Mouse (Mus musculus) thymus, postnatal 14 days (tissue): ENCODE measurements around the gene Col15a1.

Source experiments
- DNase-seq: peaks from one replicate; pipeline ENCODE4 v3.0.0; 2021

Col15a1 gene

DNA sequence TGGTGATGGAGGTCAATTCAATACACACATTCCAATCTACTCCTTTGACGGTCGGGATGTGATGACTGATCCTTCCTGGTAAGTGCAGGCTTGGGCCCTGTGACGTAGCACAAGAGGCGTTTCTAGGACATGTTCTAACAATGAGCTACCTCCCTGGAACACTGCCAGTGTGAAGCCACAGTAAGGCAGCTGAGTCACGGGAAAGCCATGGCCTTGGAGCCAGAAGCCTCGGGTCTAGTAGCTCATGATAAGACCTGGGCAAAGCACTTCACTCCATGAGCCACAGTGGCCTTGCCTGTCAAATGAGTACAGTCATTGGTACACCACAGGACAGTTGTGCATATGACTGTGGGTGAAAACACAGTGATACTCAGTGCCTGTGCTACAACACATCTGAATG lies 102.9 kb downstream of the Col15a1 start:
- peak; percentile 65 for DNase-seq

DNA sequence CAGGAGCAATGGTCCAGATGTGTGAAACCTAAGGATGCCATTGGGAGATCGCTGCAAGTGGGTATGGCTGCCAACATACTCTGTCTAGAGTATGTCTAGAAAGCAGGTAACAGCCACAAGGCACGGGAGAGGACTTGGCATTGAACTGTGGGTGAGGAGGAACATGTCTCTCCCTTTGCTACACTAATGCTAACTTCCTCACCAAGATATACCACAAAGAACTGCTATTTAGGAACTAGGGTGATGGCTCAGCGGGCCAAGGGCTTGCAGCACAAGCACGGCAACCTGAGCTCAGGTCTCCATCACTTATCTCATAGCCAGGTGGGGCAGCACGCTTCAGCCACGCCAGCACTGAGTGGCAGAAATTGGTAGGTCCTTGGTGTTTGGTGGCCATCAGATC lies 103.5 kb downstream of the Col15a1 start:
- no peak for DNase-seq

DNA sequence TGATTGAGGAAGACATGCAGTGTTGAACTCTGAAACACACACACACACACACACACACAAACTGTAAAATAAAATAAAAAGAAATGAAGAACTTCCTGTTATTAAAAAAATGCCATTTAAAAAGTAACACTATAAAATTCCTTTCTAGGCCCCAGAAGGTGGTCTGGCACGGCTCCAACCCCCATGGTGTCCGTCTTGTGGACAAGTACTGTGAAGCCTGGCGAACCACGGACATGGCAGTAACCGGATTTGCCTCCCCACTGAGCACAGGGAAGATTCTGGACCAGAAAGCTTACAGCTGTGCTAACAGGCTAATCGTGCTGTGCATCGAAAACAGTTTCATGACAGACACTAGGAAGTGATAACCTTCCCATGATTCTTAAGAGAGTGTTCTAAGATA lies 104.0 kb downstream of the Col15a1 start:
- DNase-seq = no peak

DNA sequence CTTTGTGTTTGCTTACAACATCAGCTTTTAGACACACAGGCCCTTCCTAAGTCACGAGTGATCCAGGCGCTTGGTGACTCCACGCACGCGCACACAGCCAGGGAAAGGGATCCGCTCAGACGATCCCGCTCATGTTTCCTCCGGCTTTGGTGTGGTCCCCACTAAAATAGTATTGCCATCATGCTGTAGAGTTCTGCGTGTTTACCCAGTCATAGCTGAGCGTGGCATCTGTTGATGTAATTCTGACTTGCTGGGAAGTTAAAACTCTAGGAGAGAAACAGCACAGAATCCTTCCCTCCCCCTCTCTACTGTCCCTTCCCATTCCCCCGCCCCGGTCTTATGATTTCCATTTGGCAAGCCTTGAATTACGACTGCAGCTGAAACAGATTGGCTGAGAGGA lies 104.7 kb downstream of the Col15a1 start:
- DNase-seq = no peak

DNA sequence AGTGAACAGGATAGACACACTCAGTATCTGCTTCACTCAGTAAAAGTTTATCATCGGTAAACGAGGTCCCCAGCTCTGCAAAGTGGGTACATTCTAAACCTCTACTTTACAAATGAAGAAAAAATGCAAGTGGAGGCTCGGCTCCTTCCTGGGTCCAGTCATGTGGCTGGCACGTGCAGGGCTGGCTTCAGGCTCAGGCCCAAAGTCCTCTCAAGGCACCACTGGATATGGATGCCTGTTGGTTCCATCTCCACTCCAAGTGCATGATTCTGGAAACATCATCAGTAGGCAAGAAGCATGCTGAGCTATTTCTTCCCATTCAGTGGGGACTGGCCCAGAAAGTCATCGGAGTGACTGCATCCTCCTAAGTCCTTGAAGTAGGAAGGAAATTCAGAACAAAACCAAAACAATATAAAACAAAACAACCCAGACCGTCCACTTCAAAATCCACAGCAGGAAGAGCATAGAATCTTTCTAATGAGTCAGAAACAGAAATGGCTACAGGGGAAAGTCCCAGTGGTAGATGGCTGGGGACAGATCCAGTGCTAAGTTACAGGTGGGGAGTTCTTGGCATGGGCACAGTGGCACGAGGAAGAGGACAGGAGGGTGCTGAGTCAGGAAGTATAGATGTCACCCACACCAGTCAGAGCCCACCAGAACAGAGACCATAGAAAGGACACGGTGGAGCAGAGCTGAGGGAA lies 105.9 kb downstream of the Col15a1 start:
- no peak for DNase-seq

DNA sequence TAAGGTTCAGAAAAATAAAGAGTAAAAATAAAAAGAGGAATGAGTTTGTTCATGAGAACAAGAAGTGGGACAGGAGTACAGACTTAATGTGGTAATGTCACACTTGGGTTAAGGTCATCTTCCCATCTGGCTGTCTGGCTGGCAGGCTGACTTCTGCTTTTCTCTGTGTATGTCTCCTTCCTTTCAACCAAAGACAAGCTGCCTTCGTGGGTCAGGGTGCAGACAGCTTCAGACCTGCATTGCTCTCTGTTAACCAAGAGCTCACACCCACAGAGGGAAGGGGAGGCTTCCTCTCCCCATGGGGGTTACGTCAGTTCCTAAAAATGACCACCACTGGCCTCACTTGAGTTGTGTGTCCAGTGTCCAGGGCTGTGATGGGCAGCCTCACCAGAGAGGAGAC lies 107.5 kb downstream of the Col15a1 start:
- DNase-seq = no peak

DNA sequence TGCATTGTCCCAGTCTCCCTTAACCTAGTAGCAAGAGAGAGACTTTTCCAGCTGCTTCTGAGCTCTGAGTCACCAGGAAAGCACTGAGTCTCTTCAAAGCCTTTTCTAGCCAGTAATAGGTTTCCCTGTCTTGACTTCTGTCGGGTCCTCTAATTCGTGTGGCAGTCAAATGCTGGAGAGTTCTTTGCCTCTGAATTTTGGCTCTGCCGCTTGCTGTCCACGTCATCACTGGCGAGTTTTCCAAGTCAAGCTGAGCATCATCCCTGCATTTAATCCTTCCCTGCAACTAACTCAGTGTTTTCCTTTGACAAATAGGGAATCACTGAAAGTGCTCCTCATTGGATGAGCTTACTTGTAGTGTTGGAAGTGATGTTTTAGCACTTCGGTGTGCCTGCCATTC lies 108.5 kb downstream of the Col15a1 start:
- no peak for DNase-seq

DNA sequence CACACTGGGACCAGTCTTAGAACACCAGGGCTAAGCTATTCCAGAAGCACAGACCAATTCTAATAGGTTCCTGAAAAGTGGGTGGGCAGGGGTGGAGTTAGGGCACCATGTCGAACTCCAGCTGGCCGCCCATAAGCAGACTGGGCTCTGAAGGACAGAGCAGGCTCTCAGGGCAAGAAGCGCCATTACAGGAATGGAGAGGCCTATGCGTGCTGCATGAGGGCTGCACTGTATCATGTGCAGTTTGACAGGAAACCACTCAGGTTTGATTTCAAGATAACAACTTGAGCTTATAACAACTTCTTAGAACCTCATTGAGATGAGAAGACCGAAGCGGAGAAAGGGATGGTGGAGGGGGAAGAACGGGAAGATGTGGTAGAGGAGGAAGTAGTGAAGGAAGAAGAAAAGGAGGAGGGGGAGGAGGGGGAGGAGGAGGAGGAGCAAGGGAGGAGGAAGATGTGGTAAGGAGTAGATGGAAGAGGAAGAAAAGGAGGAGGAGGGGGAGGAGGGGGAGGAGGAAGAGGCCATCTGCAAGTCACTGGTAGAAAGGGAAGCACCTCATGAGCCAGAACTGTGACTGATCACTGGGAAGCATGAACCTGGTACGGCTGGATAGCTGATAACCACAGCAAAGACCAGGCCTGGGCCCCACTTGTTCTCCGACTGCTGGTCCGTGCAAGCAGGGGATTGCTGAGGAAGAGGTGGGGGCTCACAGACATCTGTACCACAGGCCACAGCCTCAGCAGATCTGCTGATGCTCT lies 111.8 kb downstream of the Col15a1 start:
- peak; percentile 70 for DNase-seq

DNA sequence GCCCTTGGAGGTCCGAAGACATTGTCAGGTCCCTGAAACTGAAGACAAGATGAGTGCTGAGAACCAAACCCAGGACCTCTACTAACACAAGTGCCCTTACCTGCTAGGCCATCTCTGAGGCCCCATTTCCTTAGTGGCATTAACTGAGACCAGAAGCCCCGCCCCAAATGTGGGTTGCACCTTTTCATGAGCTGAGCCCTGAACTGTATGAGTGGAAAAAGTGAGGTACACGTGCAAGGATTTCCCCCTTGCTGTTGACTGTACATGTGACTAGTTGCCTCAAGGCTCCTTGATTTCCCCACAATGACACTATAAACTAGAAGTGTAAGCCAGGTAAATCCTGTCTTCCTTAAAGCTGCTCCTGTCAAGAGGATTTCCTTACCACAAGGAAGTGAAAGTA lies 114.4 kb downstream of the Col15a1 start:
- DNase-seq = peak; percentile 68

DNA sequence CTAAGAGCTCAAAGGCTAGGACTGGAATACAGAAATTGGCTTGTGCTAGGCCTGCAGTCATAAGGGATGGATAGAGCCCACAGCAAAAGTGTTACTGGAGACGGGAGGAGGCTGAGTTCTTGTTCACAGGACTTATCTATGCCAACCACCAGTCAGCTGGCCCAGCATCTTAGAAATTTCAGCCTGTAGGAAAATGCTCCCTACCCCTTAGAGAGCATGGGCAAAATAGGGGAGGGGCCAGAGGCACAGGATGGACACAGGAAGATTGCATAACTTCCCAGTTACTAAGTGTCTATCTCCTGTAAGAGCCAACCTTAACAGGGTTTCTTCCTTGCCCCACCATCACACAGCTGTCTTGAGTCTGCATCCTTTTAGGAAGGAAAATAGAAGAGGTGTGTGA lies 116.2 kb downstream of the Col15a1 start:
- no peak for DNase-seq

DNA sequence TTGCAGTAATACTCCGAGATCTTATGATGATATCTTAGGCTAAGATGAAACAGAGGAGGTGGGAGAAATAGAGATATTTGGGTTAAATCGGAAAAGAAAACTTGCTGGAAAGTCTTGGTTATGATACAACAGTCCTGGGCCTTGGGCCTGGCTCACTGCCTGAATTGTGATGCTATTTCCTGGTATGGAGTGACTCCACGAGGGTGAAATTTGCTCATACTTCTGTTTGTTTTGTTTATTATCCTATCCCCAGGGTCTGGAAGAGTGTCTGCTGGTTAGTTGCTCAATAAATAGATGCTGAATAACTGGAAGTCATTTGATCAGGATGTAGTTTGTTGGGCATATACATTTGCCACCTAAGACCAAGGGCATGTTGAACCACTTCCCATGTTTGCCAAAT lies 119.8 kb downstream of the Col15a1 start:
- DNase-seq = no peak

DNA sequence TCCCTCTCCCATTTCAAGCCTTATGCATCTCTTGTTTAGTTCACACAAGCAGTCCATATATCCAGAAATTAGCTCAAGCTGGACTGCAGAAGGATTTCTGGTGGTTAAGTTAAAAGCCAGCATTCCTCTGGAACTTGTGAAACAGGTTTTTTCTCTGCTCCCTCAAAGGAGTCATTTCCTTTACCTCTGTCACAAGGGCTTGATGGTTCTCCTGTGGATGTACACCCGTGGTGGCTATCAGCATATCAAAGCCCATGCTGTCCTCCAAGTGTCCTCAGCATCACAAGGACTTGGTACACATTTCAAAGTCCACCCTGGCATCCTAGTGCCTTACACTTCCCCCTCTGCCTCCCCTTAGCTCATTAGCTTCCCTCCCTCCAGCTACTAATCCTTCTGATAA lies 121.3 kb downstream of the Col15a1 start:
- DNase-seq = no peak

DNA sequence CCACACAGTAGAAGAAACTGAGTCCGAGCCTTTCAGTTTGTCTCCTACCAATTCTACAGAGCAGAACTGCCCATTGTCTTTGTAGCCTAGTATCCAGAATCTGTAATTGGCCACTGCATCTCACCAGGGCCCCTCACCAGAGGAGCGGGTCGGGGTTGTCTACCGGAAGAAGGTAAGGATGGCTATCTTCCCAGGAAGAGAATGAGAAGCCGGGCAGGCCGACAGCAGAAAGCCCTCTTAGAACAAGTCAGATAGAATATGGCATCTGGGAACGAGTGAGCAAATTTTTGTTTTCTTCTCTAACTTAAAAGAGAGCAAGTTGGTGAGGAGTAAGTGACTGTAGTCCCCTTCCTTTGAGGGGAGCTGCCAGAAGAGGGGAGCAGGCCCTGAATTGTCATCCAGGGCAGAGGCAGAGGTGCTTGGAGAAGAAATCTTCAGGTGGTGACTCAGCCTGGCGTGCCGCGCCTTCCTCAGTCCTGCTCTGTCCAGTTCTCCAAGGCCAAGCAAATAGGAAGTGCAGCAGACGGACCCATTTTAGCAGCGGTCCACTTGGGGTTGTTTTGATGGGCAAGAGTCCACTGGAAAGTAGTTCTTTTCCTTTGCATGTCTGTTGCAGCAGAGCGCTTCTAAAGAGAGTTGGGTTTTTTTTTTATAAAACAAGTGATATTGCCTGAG lies 122.6 kb downstream of the Col15a1 start:
- DNase-seq = no peak

DNA sequence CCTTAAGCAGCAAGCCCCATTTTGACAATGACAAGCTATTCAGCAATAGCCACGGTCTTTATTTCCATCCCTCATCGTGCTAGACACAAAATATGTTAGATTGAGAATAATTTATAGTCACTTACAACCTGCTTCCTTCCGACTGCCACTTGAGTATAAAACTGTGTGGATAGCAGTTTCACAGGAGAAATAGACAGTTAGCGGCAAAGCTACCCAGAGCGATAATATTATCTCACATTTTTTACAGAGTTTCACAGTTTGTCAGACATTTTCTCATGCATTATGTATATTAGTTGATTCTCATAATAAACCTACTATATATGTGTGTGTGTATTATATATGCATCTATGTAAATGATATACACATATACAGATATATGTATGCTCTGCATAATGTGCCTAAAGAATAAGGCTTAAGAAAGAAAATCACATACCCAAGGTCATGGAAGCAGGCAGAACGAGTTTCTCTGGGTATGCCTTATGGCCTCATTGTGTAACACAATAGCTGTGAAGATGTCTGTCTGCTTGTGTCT lies 124.9 kb downstream of the Col15a1 start:
- no peak for DNase-seq

DNA sequence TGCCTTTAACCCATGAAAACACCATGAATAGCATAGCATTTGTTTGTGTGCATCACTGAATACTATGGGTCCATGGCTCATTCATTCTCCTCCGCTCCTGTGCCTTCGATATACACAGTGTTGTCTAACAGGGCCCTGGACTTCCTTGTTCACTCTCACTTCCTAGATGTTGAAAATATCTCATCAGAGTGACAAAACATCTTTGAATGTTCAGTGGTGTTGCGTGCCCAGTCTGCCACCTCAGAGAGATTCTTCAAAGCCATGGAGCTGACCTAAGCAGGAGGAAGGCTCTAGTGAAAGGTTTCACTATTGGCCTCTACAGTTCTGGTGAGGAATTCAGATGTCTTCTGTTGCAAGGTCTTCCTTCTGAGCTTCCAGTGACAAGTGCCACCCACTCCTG lies 125.6 kb downstream of the Col15a1 start:
- no peak for DNase-seq

DNA sequence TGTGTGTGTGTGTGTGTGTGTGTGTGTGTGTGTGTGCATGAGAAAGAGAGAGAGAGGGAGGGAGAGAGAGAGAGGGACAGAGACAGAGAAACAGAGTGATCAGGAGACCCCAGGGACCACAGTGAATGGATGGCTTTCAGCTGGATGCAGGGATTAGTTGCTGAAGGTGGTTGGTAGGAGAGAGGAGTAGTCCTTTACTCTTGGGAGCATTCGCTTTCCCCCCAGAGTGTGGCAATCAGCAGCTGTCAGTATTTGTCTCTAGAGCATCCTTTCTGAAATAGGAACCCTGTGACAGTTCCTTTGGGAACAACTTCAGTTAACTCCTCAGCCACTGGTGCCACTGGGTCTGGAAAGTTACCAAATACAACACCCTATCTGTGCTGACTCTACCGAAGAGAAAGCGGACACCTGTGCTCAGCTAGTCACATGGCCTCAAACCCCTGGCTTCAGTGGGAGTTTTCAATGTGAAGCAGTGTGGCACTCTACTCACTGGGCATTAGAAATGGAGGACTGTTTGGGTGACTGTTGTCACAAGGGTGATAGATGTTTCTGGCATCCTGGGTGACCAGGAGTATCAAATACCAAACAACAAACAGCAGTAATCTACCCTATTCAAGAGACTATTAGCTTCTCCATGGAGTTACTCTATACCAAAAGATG lies 129.1 kb downstream of the Col15a1 start:
- DNase-seq = no peak

DNA sequence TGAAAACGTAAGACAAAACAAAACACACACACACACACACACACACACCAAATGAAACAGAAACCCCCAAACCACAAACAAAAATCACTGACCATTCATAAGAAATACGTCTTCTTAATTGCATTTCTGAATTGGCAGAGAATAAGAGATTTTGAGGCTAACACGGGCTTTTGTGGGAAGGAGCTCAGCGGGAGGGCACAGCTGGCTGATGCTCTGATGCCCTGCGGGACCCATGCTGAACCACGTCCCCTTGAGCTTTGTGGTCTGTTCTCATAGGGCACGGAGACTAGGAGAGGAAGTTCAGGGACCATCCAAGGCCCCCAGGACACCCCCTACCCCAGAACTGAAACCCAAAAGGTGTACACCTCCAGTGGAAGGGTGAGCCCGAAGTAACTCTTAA lies 134.7 kb downstream of the Col15a1 start:
- DNase-seq = peak; percentile 58

DNA sequence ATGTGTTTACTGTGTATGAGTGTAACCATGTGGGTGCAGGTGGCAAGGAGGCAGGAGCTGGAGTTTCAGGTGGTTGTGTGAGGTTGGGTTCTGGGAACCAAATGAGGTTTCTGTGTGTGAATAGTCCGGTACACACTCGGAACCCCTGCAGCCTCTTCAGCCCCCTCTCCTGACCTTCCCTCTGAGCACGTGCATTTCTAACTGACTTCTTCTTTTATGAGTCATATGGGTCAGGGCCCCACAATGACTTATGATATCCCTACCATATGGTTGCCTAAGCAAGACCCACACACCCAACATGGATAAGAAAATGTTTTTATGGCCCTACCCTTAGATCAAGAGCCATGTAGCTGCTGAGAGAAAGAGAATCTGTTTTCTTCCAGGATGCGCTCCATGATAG lies 139.1 kb downstream of the Col15a1 start:
- no peak for DNase-seq

DNA sequence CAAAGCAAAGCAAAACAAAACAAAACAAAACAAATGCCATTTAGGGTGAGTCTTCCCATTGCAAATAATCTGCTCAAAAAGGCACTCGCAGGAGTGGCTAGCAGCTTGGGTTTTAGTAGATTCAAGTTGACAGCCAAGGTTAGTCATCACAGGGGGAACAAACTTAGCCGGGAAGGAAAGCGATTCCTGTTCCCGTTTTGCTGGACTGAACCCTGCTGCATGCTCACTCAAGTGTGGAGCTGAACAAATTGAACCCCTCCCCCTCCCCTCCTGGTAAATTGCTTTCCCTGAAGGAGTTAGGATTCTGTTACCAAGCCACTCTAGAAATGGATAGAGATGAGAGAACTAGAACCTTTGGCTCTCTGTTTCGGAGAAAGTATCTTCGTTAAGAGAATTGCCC lies 141.8 kb downstream of the Col15a1 start:
- no peak for DNase-seq

DNA sequence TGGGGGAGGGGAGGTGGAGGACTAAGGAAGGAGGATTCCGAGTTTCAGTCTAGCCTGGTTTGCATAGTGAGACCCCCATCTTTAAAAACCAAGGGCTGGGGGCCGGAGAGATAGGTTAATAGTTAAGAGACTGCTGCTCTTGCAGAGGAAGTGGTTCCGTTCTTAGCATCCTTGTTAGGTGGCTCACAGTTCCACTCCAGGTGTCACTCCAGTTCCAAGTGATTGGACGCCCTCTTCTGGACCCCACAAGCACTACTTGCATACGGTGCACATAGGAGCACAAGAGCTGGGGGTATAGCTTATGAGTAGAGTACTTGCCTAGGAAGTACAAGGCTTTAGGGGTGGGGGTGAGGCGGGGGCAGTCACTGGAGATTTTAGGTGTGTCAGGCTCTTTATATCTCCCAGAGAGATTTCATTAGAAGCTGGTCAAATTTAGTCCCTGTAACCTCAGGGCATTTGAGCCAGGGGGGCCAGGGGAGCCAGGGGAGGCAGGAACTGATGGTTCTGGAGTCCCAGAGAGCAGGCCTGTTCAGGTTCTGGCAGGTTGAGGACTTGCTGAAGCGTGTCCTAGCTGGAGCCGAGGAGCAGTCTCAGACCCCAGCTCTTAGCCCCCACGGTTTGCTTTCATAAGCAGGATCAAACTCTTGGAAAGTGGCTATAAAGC lies 143.6 kb downstream of the Col15a1 start:
- peak; percentile 89 for DNase-seq

DNA sequence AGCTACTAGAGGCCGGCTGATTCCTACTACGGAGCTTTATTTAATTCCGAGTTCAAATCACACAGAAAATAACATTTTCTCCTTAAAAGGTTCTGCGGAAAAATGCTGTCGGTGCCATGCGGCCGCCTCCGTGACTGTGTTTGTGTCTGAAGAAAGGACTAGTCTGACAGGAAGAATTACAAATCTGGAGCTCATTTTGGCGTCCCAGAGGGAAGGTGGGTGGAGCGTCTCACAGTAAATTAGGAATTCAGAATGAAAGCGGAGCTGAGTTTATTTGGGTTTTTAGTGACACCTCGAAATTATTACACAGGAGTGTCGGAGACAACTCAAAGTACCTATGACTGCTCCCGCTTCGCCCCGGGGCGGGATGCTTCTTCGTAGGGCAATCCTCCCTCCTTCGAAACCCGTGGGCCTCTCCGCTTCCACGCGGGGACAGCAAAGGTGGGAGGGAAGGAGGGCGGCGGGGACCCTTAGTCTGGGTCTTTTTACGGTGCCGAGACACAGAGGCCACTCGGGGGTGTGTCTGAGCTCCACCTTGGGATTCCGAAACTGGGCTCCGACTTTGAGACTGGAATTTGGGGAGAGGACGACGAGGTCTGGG lies 144.2 kb downstream of the Col15a1 start:
- peak; percentile 68 for DNase-seq

DNA sequence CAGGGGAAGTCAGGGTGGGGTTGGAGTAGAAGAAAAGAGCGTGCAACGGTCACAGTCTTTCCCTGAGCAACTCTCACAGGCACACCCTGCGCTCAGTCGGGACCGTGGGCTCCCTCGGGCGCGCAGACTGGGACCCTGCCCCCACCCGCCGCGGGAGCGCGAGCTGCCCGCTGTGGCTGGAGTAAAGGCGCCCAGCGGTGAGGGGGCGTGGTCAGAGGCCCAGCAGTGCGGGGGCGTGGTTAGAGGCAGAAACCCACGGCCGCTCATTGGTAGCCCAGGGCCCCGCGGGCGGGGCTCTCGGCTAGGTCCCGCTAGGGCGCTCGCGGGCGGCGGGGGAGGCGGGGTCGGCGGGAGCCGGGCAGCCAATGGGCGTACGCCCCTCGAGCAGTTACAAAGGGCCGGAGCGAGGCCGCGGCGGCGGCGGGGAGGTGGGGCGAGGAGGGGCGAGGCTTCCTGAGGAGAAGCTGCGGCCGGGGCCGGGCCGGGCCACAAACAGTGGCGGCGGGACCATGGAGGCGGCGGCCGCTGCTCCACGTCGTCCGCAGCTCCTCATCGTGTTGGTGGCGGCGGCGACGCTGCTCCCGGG lies 144.9 kb downstream of the Col15a1 start, which contains the start of gene Tgfbr1:
Gene Tgfbr1 (plus strand): TSS at position 420 of the 586 bp plus-strand sequence.
- DNase-seq = peak; percentile 100
